Mouse (Mus musculus): ENCODE data around the gene Ccr6. TPM values are rescaled to one million over a fixed set of nuclear protein-coding genes. Genes with fewer than 3 reads are reported as not detected.

Ccr6 gene
- polyA plus RNA-seq, 1 experiment from 2014 or later: 0.75 TPM

GRCm38 (mm10) chr17:8272054-8272749, 36.4 kb downstream of the Ccr6 start:
- Histone ChIP-seq H3K27me3 (replicated peaks; ENCODE audit: control insufficient read depth, insufficient read depth, low read length) (no peaks in the 10 kb centered on the region), H3K9me3 (ENCODE audit: control insufficient read depth, low read length) (no peaks in the 10 kb centered on the region), H3K27ac (ENCODE audit: low read length) (no peak overlapping the region), H3K4me2 (ENCODE audit: low read depth, low read length) (no peak overlapping the region), H3K36me3 (ENCODE audit: control insufficient read depth, insufficient read depth, low read length) (no peaks in the 10 kb centered on the region), H3K9ac (ENCODE audit: low read depth, low read length) (no peak overlapping the region), H3K4me3 (ENCODE audit: low read length) (no peak overlapping the region), H3K4me1 (ENCODE audit: control insufficient read depth, insufficient read depth, low read length) (no peaks in the 10 kb centered on the region)
- 46% methylated on average over 6 of the region's 6 CpGs for WGBS
- no peak for ATAC-seq

DNA sequence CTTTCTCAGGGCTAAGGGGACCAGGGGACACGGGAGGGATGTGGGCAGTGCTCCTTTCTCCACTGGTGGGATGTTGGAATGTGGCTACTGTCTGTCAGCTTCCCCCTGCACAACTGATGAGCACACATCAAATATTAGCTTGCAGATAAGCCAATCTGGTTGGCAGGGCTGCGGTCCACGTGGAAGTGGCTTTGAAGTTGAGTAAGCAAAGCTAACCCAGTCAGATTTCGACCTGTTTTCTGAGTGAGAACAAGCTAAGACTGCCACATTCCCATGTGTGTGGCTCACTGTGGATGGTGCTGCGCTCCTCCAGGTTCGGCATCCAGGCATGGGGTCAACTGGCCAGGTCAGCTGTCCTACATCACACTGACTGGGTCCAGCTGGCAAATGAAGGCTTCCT, 37.1 kb downstream of the Ccr6 start:
- Histone ChIP-seq H3K9me3 (ENCODE audit: control insufficient read depth, low read length) (no peaks in the 10 kb centered on the region), H3K27ac (ENCODE audit: low read length) (no peak overlapping the region), H3K4me3 (ENCODE audit: low read length) (no peak overlapping the region), H3K36me3 (ENCODE audit: control insufficient read depth, insufficient read depth, low read length) (no peaks in the 10 kb centered on the region), H3K4me1 (ENCODE audit: control insufficient read depth, insufficient read depth, low read length) (no peaks in the 10 kb centered on the region), H3K4me2 (ENCODE audit: low read depth, low read length) (no peak overlapping the region), H3K9ac (ENCODE audit: low read depth, low read length) (no peak overlapping the region), H3K27me3 (replicated peaks; ENCODE audit: control insufficient read depth, insufficient read depth, low read length) (no peaks in the 10 kb centered on the region)
- 42% methylated on average over 6 of the region's 6 CpGs for WGBS
- ATAC-seq: no peak

- ATAC-seq: no peak
- Histone ChIP-seq H3K4me2 (ENCODE audit: low read depth, low read length) (no peak overlapping the region), H3K4me3 (ENCODE audit: low read length) (no peak overlapping the region), H3K9me3 (ENCODE audit: control insufficient read depth, low read length) (no peaks in the 10 kb centered on the region), H3K9ac (ENCODE audit: low read depth, low read length) (no peak overlapping the region), H3K4me1 (ENCODE audit: control insufficient read depth, insufficient read depth, low read length) (no peaks in the 10 kb centered on the region), H3K27ac (ENCODE audit: low read length) (no peak overlapping the region), H3K36me3 (ENCODE audit: control insufficient read depth, insufficient read depth, low read length) (no peaks in the 10 kb centered on the region), H3K27me3 (replicated peaks; ENCODE audit: control insufficient read depth, insufficient read depth, low read length) (no peaks in the 10 kb centered on the region)
- 67% methylated on average over 4 of the region's 4 CpGs for WGBS
These were observed 40.2 kb downstream of the Ccr6 start for GRCm38 (mm10) chr17:8276071-8276470.

- Histone ChIP-seq H3K27ac (ENCODE audit: low read length) (no peak overlapping the region), H3K4me1 (ENCODE audit: control insufficient read depth, insufficient read depth, low read length) (no peaks in the 10 kb centered on the region), H3K9me3 (ENCODE audit: control insufficient read depth, low read length) (no peaks in the 10 kb centered on the region), H3K4me2 (ENCODE audit: low read depth, low read length) (no peak overlapping the region), H3K9ac (ENCODE audit: low read depth, low read length) (no peak overlapping the region), H3K4me3 (ENCODE audit: low read length) (no peak overlapping the region), H3K36me3 (ENCODE audit: control insufficient read depth, insufficient read depth, low read length) (no peaks in the 10 kb centered on the region), H3K27me3 (replicated peaks; ENCODE audit: control insufficient read depth, insufficient read depth, low read length) (no peaks in the 10 kb centered on the region)
- no peak for ATAC-seq
- 74% methylated on average over 7 of the region's 7 CpGs for WGBS
These were observed 40.8 kb downstream of the Ccr6 start for GRCm38 (mm10) chr17:8276680-8277079.

- no peak overlapping the region for H3K4me2 ChIP-seq (ENCODE audit: low read depth, low read length)
- H3K4me1 ChIP-seq (ENCODE audit: control insufficient read depth, insufficient read depth, low read length): no peaks in the 10 kb centered on the region
- no peak overlapping the region for H3K4me3 ChIP-seq (ENCODE audit: low read length)
- H3K27ac ChIP-seq (ENCODE audit: low read length): no peak overlapping the region
- H3K27me3 ChIP-seq (replicated peaks; ENCODE audit: control insufficient read depth, insufficient read depth, low read length): no peaks in the 10 kb centered on the region
- WGBS: 84% methylated on average over 3 of the region's 3 CpGs
- no peak for ATAC-seq
- H3K36me3 ChIP-seq (ENCODE audit: control insufficient read depth, insufficient read depth, low read length): no peaks in the 10 kb centered on the region
- no peaks in the 10 kb centered on the region for H3K9me3 ChIP-seq (ENCODE audit: control insufficient read depth, low read length)
- no peak overlapping the region for H3K9ac ChIP-seq (ENCODE audit: low read depth, low read length)
These were observed 41.4 kb downstream of the Ccr6 start for GRCm38 (mm10) chr17:8277266-8277665.

DNA sequence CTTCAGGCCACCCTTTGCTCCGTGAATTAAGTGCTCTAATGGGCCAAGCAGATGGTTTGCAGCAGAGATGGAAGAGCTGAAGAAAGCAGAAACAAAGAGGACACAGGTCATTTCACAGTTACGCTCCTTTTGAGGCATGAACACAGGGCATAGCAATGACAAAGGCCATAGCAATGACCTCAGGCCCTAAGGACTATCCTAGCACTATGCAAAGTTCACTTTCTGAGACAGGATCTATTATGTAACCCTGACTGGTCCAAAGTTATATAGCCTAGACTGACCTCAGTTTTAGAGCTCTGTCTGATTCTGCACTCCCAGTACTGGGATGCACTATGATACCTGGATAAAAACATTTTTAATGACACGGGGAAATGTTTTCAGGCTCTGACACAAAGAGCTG, 42.5 kb downstream of the Ccr6 start:
- ATAC-seq: no peak
- Histone ChIP-seq H3K27me3 (replicated peaks; ENCODE audit: control insufficient read depth, insufficient read depth, low read length) (no peaks in the 10 kb centered on the region), H3K4me3 (ENCODE audit: low read length) (no peak overlapping the region), H3K9ac (ENCODE audit: low read depth, low read length) (no peak overlapping the region), H3K4me2 (ENCODE audit: low read depth, low read length) (no peak overlapping the region), H3K27ac (ENCODE audit: low read length) (no peak overlapping the region), H3K36me3 (ENCODE audit: control insufficient read depth, insufficient read depth, low read length) (no peaks in the 10 kb centered on the region), H3K4me1 (ENCODE audit: control insufficient read depth, insufficient read depth, low read length) (0 out of 2 replicates have a peak, but pooled peaks cover 4% of the 10 kb centered on the region), H3K9me3 (ENCODE audit: control insufficient read depth, low read length) (no peaks in the 10 kb centered on the region)
- WGBS: 70% methylated on average over 3 of the region's 3 CpGs

DNA sequence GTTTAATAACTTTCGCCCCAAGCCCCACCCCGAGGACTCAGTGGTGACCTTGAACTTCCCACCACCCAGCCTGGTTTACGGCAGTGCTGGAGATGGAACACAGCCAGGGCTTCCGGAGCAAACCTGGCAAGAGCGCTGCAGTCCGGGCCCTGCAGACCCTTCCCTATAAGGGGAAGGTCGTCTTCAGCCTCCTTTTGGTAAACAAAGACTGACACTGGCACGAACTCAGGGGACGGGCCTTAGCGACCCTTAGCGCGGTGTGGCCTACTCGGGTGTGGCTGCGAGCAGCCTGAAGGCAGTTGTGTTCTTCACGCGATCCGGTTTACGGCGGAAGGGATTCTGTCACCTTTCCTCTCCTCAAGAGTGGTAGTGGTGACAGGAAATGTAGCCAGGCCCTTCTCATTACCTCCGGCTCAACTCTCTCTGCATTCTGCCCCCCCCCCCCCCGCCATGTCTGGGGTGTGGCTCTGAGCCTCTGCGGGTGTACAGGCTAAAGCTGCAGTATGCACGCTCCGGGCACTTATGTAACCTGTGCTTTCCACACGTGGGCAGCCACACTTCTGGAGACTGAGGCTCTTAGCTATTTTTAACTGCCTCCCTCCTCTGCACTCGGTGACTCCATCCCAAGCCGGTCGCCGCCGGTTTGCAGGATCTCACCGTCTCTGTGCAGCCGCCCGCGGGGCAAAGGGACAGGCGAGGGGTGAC, 47.1 kb downstream of the Ccr6 start, which contains the start of gene Mpc1:
Mpc1 (plus strand) TSS at position 84 of the 705 bp plus-strand sequence.
- Histone ChIP-seq H3K27ac (ENCODE audit: low read length) (peak within 1 kb of the TSS; percentile 97), H3K9ac (ENCODE audit: low read depth, low read length) (peak within 1 kb of the TSS; percentile 88), H3K27me3 (replicated peaks; ENCODE audit: control insufficient read depth, insufficient read depth, low read length) (no peaks in the 10 kb centered on the region), H3K4me3 (ENCODE audit: low read length) (peak within 1 kb of the TSS; percentile 88), H3K4me1 (ENCODE audit: control insufficient read depth, insufficient read depth, low read length) (peaks cover 8% of the 10 kb centered on the region), H3K9me3 (ENCODE audit: control insufficient read depth, low read length) (no peaks in the 10 kb centered on the region), H3K4me2 (ENCODE audit: low read depth, low read length) (peak within 1 kb of the TSS; percentile 86), H3K36me3 (ENCODE audit: control insufficient read depth, insufficient read depth, low read length) (no peaks in the 10 kb centered on the region)
- ATAC-seq: peak; percentile 77
- under 1% methylated on average over 34 of the region's 35 CpGs for WGBS

- Histone ChIP-seq H3K4me2 (ENCODE audit: low read depth, low read length) (peak overlapping the region; percentile 86), H3K9ac (ENCODE audit: low read depth, low read length) (peak overlapping the region; percentile 88), H3K9me3 (ENCODE audit: control insufficient read depth, low read length) (no peaks in the 10 kb centered on the region), H3K4me1 (ENCODE audit: control insufficient read depth, insufficient read depth, low read length) (peaks cover 8% of the 10 kb centered on the region), H3K27me3 (replicated peaks; ENCODE audit: control insufficient read depth, insufficient read depth, low read length) (no peaks in the 10 kb centered on the region), H3K27ac (ENCODE audit: low read length) (peak overlapping the region; percentile 97), H3K4me3 (ENCODE audit: low read length) (peak overlapping the region; percentile 88), H3K36me3 (ENCODE audit: control insufficient read depth, insufficient read depth, low read length) (no peaks in the 10 kb centered on the region)
- under 1% methylated on average over 72 of the region's 77 CpGs for WGBS
- peak; percentile 97 for ATAC-seq
These were observed 47.8 kb downstream of the Ccr6 start for GRCm38 (mm10) chr17:8283526-8284253.

GRCm38 (mm10) chr17:8284254-8284661, 48.4 kb downstream of the Ccr6 start:
- ATAC-seq: no peak; the same call in 1 of the 2 replicates
- H3K4me1 ChIP-seq (ENCODE audit: control insufficient read depth, insufficient read depth, low read length): peaks cover 8% of the 10 kb centered on the region
- no peaks in the 10 kb centered on the region for H3K9me3 ChIP-seq (ENCODE audit: control insufficient read depth, low read length)
- peak overlapping the region; percentile 88 for H3K4me3 ChIP-seq (ENCODE audit: low read length)
- under 1% methylated on average over 32 of the region's 32 CpGs for WGBS
- H3K27me3 ChIP-seq (replicated peaks; ENCODE audit: control insufficient read depth, insufficient read depth, low read length): no peaks in the 10 kb centered on the region
- peak overlapping the region; percentile 87 for H3K9ac ChIP-seq (ENCODE audit: low read depth, low read length)
- peak overlapping the region; percentile 83 for H3K27ac ChIP-seq (ENCODE audit: low read length)
- peak overlapping the region; percentile 72 for H3K4me2 ChIP-seq (ENCODE audit: low read depth, low read length)
- no peaks in the 10 kb centered on the region for H3K36me3 ChIP-seq (ENCODE audit: control insufficient read depth, insufficient read depth, low read length)
